Mouse (Mus musculus): Measurements from ENCODE around the gene Ptprh.
"Not testable (repeated sequence)": the region's sequence is repeated elsewhere in the genome, so short reads cannot be mapped to it uniquely, and the experiment has no call there.

Gene Ptprh

DNA sequence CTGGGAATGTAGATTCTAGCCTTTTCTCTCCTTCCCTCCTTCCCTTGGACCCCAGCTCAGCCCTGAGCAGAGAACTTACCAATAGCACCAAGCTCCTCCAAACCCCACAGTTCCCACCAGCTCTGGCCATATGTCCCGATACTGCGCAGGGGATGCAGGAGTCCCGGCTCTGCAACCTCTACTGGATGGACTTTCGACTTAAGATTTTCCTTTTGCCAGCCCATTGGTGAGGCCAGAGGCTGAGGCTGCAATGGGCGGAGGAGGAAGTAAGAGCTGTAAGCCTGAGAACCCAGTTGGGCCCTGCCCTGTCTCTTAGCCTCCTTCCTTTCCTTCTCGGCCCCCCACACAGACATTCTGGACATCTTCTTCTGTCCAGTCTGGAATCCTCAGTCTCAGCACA, 872 bp downstream of the Ptprh start:
- no peak for DNase-seq (ENCODE audit: low read depth)

DNA sequence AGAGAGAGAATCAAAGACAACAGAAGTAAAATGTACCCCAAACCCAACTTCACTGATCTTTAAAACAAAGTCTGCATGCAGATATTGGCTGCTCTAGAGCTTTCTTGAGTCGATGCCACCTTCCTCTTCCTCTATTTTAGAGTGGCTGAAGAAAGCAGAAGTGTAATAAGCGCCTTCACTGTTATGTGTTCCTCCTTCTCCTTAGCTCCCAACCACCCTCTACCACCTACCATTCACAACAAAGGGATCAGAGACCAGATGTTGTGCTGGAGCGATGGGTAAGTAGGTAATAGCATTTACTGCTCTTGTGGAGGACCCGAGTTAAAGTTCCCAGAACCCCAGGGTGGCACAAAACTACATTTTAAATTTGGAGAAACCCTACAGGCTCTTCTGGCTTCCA, 6.8 kb downstream of the Ptprh start:
- not testable (repeated sequence) for DNase-seq (ENCODE audit: low read depth)

DNA sequence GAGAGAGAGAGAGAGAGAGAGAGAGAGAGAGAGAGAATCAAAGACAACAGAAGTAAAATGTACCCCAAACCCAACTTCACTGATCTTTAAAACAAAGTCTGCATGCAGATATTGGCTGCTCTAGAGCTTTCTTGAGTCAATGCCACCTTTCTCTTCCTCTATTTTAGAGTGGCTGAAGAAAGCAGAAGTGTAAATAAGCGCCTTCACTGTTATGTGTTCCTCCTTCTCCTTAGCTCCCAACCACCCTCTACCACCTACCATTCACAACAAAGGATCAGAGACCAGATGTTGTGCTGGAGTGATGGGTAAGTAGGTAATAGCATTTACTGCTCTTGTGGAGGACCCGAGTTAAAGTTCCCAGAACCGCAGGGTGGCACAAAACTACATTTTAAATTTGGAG, 22.4 kb downstream of the Ptprh start:
- not testable (repeated sequence) for DNase-seq (ENCODE audit: low read depth)

DNA sequence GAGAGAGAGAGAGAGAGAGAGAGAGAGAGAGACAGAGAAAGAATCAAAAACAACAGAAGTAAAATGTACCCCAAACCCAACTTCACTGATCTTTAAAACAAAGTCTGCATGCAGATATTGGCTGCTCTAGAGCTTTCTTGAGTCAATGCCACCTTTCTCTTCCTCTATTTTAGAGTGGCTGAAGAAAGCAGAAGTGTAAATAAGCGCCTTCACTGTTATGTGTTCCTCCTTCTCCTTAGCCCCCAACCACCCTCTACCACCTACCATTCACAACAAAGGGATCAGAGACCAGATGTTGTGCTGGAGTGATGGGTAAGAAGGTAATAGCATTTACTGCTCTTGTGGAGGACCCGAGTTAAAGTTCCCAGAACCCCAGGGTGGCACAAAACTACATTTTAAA, 31.5 kb downstream of the Ptprh start:
- not testable (repeated sequence) for DNase-seq (ENCODE audit: low read depth)

DNA sequence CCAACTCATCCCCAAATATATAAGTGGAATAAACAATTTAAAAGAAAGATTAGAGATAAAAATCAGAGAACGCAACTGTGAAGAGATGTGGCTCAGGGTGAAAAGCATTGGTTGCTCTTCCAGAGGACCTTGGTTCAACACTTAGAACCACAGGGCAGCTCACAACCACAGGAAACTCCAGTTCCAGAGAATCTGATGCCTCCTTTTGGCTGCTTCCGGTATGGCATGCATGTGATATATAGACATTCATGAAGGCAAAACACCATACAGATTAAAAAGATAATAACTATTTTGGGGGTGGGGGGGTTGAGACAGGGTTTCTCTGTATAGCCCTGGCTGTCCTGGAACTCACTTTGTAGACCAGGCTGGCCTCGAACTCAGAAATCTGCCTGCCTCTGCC, 41.2 kb downstream of the Ptprh start:
- DNase-seq (ENCODE audit: low read depth): peak; percentile 33

DNA sequence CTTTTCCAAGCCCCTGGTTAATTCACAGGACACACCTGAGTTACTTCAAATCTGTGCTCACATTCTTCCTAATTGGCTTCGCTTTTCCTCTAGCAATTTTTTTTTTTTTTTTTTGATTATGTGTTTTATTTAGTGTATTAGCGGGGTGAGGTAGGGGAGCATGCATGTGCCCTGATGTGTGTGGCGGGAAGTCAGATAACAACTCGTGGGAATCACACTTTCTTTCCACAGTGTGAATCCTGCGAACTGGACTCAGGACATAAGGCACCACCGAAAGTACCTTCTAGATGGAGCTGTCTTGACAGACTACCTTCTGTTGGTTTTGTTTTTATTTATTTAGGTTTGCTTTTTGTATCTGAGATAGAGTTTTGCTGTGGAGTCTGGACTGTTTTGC, 46.7 kb downstream of the Ptprh start:
- DNase-seq (ENCODE audit: low read depth): no peak

DNA sequence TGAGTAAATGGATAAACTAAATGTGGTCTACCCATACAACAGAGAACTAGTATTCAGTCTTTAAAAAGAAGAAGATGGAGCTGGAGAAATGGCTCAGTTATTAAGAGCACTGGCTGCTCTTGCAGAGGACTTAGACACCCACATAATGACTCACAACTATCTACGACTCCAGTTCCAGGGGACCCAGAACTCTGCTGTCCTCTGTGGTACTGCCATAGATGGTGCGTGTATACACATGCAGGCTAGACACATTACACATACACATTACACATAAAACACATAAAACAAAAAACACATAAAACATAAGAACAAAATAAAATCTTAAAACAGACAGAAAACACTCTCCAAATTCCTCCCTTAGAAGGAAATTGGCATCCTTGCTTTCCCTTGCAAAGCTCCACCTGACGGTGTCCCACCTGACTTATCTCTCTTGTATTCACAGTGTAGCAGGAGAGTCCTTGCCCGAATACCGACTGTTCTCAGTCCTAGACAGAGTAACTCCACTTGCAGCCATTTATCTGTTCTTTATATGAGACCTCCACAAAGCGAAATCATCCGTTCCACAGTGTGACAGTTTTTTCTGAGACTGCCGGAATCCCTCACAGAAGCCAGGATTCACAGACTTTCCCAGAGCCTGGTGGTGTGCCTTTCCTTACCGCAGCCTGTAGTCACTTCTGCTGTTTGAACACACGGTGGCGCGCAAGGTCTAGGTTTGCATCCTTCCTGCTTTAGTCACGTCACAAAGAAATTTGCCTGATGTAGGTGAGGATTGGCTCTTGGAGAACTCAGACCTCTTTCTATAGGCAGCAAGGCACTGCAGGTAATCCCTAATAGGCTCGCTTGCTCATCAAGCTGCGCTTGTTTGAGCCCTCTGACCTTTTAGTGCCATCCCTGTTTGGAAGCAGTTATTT, 47.3 kb downstream of the Ptprh start:
- peak; percentile 95 for DNase-seq (ENCODE audit: low read depth)

DNA sequence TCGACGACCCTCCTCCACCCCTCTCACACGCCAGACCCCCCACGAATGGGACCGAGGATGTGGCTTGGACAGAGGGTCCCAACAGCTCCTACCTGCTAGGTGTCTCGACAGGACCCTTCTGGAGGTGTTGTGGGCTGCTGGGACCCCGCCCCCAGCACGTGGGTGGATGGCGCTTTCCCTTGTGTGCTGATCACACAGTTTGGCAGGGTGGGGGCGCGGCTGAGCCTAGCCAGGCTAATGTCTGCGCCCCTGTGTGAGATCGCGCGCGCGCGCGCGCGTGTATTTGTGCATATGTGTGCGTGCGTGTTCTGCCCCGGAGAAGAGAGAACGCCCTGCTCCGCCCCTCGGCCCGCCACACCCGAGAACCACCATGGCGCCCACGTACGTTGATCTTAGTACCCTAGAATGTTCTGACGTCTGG, 56.6 kb downstream of the Ptprh start, which contains the start of gene Syt5:
Gene Syt5 (minus strand): TSS at position 321 of the 421 bp plus-strand sequence.
- no peak for DNase-seq (ENCODE audit: low read depth)

DNA sequence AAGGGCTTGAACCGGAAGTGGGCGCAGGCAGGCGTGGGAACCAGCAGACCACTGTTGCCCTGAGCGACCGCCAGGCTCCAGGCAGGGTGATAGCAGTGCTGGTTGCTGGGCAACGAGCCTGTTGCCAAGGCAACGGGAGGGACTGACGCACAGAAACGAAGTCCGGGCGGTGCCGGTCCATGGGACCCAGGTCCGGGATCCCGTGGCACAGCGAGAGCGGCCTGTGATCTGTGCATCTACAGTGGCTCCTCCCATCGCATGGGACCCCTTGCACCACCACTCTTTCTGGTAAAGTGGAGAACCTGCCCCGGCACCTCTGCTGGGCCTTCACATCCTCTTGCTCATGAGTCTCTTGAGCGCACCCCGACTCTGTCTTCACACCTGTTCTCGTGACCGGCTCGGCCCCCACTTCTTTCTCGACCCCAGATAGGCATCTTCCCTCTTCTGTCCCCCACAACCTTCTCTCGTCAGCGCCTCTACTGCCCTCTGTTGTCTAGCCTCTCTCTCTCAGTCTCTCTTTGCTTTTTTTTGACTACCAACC, 57.2 kb downstream of the Ptprh start:
- peak; percentile 47 for DNase-seq (ENCODE audit: low read depth)

DNA sequence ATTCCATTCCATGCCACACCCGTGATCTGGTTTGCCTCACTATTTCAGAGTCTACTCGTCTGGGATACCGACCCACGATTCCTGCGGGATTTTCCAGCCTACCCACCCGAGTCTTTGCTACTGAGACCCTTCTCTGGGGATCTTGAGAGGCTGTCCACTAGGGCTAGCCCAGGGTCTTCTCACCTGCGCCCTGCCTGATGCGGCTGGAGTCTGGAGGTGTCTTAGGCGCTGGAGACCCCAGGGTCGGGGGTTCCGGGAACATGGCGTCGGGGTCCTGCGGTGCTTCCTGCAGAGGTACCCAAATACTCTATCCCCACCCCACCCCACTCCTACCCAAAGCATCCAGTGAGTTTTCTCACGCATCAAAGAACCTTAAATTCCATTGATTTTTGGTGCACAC, 57.8 kb downstream of the Ptprh start:
- no peak for DNase-seq (ENCODE audit: low read depth)

DNA sequence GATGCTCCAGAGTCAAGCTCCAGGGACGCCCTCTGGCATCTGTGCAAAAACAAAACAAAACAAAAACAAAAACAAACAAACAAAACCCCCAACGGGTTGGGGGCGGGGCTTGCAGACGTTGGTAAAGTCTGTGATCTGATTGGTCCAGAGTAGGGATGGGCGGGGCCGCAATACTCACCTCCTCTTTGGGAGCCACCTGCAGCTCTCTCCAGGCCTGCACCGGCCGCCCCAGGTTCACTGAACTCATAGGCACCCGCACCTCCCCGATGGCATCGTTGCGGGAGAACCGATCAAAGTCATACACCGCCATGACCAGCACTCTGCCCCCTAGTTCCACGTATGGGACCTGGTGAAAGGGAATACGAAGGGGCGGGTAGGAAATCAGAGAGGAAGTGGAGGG, 61.8 kb downstream of the Ptprh start:
- no peak for DNase-seq (ENCODE audit: low read depth)

DNA sequence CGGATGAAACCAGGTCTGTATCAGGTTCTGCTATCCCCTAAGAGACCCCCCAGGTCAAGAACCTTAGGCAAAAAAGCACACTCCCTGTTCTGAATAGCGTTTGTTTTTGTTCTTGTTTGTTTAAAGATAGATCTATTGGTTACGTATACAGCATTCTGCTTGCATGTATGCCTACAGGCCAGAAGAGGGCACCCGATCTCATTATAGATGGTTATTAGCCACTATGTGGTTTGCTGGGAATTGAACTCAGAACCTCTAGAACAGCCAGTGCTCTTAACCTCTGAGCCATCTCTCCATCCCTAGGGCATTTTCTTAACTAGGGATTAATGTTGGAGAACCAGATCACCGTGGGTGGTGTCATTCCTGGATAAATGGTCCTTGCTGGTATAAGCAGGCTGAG, 62.5 kb downstream of the Ptprh start:
- no peak for DNase-seq (ENCODE audit: low read depth)

DNA sequence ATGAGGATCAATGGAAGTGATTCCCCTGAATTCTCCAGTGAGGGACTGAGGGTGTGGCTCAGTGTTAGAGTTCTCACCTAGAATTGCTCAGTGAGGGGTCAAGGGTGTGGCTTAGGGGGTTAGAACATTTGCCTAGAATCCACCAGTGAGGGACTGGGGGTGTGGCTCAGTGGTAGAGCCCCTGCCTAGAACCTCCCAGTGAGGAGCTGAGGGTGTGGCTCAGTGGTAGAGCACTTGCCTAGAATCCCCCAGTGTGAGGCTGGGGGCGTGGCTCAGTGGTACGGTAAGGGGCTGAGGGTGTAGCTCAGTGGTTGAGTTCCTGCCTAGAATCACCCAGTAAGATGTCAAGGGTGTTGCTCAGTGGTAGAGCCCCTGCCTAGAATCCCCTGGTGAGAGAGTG, 64.8 kb downstream of the Ptprh start:
- DNase-seq (ENCODE audit: low read depth): no peak

DNA sequence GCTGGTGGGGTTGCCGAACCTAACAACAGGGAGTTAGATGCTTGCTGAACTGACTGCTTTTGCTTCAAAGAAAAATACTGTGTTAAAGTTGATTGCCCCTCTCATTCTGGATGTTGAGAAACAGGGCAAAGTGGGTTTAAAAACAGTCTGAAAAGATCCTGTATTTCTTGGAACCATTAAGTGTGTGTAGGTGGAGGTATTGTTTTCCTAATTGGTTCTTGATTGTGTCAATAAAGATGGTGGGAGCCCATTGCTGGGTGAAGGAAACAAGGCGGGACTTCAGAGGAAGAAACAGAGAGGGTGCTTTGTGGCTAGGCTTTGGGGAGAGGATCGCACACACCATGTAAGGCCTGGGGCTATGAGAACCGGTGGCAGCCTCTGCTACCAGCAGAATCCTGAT, 66.7 kb downstream of the Ptprh start:
- no peak for DNase-seq (ENCODE audit: low read depth)

DNA sequence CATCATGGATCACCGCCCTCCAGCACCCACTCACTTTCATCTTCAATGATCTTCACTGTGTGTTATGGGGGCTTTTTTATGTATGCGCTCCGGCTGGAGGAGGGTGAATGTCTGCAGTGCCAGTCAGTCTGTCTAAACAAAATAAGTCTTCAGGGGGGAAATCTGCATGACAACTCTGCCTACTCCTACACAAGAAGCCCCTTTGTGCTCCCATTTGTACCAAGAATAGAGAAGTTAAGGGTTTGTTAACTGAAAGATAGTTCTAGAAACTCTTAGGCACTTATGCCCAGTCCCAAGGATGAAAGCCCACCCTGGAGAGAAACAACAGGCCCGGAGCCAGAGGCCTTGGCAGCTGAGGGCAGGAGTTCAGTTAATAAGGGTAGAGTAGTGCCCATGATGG, 67.5 kb downstream of the Ptprh start:
- no peak for DNase-seq (ENCODE audit: low read depth)

DNA sequence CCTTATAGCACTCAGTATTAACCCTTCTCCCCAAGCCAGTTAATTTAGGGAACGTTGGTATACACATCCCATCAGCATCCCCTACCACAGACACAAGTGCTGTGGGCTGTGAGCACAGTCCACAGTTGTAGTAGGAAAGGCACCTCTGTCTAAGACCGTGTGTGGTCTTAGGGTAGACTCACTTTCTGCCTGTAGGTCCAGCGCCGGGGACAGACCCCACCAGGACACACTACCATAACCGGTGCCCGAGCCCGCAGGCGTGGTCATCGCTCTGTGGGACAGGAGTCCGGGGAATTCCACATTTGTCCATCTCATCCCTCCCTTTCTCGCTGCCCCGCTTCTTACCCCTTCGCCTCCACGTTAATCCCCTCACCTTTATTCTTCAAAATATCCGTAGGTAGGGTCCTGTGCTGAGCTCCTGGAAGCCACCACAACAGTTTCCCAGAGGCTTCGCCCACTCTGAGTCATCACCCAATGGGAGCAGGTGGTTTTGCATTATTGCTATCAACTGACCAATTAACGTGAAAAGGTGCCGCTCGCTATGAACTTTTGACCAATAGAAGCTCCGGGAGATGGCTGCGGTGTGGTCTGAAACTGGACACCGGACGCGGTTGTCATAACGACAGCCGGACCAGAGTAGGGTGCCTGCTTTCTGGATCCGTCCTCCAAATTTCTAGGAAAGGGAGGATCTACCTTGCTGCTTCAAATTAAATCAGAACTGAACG, 71.7 kb downstream of the Ptprh start, which contains the start of gene Dnaaf3:
Gene Dnaaf3 (minus strand): TSS at position 449 of the 725 bp plus-strand sequence.
- no peak for DNase-seq (ENCODE audit: low read depth)

DNA sequence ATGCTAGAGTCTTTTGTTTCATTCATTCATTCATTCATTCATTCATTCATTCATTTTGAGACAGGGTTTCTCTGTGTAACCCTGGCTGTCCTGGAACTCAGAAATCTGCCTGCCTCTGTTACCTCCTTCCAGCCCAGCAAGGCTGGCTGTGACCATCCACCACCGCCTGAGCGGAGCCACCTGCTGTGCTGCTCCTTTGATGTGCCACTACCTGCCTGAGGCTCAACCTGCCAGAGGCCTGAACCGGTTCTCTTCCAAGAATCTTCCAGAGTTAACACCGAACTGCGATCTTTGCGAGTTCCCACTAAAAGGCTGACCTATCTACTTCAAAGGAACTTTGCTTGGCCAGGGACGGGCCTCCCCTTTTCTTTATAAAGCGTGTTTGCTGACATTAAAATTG, 73.7 kb downstream of the Ptprh start:
- not testable (repeated sequence) for DNase-seq (ENCODE audit: low read depth)

DNA sequence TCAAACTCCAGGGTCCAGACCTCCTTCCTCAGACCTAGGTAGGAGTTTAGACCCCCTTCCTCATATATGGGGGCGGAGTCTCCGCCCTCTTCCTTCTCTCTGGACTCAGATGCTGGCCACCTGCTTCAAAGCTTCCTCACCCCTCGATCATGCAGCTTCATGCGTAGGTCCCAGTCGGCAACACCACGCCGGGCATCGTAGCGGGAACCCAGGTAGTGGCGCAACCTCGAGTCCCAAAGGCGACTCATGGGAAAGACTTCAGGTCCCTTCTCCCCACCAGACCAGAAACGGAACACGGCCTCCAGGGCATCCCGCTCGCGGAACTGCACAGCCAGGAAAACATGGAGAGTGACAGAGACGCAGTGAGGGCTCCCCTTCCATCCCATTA, 76.5 kb downstream of the Ptprh start:
- DNase-seq (ENCODE audit: low read depth): no peak

DNA sequence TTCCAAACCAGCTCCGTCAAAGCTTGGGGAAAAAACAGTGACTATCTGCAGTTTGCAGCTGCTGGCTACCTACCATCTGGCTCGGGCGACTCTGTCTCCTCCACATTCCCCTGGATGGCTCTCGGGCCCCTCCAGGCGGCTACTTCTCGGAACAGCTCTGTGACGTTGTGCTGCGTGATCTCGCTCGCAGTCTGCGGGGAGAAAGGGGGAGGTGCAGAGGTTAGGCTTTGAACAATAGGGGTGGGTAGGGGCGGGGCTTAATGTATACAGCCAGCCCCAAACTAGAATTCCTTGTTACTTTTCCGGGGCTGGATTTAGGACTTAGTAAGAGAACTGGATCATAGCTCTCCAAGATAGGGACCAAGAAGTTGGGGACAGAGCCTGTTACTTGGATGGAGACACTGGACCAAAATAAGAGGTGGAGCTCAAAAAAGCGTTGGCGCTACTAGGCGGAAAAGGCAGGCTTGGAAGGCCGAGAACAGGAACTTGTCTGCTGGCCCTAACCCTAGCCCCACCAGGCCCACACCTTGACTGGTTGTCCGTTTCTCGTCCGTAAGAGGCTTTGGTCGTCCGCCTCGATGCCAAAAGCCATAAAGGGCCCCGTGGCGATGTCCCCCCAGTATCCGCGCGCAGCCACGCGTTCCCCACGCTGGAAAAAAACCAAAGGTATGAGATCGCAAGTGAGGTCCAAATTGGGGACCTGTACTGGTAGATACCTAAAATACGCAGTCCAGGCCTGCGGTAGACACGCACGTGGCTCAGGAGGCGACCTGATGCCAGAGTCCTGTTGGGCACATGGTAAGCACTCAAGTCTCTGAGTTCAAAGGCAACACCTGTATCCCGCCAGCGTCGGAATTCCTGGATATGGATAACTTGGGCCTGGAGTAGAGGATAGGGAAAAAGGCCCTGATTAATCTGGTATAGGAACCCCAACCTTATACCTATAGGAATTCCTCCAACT, 77.2 kb downstream of the Ptprh start:
- peak; percentile 93 for DNase-seq (ENCODE audit: low read depth)

DNA sequence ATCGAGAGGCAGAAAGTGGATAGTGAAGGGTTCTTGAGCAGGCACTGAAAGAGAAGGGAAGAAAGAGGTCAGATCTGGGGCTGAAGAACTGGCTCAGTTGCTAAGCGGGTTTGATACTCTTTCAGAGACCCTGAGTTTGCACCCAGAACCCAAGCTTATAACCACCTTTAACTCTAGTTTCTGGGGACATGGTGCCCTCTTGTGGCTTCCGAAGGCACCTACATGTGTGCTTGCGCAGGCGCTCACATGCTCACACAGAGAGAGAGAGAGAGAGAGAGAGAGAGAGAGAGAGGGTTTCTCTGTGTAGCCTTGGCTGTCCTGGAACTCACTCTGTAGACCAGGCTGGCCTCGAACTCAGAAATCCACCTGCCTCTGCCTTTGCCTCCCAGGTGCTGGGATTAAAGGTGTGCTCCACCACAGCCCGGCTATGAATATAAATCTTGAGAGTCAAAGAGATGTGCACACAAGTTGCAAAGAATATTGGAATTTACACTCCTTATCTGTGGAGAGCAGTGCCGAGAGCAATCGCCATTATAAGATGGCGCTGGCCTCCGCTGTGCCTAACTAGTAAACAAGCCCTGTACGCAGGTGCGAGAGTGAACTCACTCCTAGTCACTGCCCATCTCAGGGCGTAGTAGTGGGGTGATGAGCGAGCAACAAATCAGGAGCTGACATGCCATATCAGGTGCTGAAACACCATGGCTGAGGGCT, 79.5 kb downstream of the Ptprh start, which contains the start of gene Tnni3:
Gene Tnni3 (minus strand): TSS at position 18 of the 711 bp plus-strand sequence.
- peak; percentile 86 for DNase-seq (ENCODE audit: low read depth)

Data from induced T-regulatory cell, adult 2 months (primary cell).